Mouse (Mus musculus) gastrocnemius, postnatal 4 days (tissue): ENCODE measurements around the gene Gimap7. TPM values are rescaled to one million over a fixed set of nuclear protein-coding genes. Genes with fewer than 3 reads are reported as not detected.

Experiments
- DNase-seq, 2 experiments: peaks; one replicate each; pipeline ENCODE4 v3.0.0; 2021 to 2022; ENCODE audit warnings: low spot score in 2 of 2, mixed read lengths in 2 of 2
- total RNA-seq, 2 experiments: library from RNA; stranded (reverse); gene quantifications; 2 replicates each; pipeline ENCODE4 v1.2.3; 2021

The Gimap7 gene
- total RNA-seq, 2 experiments from 2014 or later = not detected

- DNase-seq = no peak
Measured at GRCm38 (mm10) chr6:48740501-48741169, 22.2 kb downstream of the Gimap7 start.

DNA sequence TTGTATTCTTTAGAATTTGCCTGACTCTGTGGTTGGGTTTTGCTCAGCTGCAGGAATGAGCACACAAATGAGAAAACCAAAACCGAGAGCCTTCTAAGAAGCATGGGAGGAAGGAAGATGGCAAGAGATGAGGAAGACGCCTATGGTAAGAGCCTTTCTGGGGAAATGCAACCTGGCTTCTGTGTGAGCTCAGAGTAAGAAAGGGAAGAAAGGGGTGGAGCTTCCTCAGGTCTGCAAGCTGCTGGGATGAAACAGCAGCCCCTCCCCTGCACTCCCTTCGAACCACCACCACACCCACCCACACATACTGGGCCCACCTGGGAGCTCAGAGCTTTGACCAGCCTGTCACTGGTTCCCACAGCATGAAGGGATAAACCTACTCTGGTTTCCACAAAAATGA is 22.9 kb downstream of the Gimap7 start:
- no peak for DNase-seq

DNA sequence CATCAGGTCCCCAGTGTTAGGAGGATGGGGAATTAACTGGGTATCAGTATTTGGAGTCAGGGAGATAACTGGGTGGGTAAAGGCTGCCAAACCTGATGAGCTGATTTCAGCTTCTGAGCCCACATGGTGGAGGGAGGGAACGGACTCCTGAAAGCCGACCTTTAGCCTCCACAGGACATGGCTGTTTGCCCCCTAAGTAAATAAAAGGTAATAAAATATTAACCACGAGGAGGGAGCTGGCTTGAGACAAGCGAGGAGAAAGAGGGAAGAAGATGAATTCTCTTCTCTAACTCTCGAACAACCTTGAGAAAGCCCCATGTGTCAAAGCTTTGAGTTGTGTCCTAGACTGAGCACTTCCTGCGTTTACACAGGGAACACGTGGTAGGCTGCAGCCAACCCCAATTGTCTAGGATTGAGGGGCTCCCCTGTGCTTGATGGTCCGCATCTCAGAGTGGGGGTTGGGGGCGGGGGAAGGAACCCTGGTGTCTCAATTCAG is 23.3 kb downstream of the Gimap7 start:
- no peak for DNase-seq

DNA sequence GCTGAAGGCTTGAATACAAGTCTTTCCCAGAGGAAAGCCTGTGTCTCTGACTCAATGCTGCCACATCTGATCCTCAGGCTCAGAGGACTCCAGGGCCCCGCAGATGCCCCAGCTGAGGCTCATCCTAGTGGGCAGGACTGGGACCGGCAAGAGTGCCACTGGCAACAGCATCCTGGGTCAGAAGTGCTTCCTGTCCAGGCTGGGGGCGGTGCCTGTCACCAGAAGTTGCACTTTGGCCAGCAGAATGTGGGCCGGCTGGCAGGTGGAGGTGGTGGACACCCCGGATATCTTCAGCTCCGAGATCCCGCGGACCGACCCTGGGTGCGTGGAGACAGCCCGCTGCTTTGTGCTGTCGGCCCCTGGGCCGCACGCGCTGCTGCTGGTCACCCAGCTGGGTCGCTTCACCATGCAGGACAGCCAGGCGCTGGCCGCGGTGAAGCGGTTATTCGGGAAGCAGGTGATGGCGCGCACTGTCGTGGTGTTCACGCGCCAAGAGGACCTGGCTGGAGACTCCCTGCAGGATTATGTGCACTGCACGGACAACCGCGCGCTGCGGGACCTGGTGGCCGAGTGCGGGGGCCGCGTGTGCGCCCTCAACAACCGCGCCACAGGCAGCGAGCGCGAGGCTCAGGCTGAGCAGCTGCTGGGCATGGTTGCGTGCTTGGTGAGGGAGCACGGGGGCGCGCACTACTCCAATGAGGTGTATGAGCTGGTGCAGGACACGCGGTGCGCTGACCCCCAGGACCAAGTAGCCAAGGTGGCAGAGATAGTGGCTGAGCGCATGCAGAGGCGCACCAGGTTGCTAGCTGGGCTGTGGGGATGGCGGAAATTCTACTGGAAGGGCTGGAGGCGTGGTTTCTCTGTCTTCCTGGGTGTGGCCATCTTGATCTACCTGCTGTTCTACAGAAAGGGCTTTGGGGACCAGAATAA is 24.3 kb downstream of the Gimap7 start:
- no peak for DNase-seq

GRCm38 (mm10) chr6:48745490-48745889 is 27.1 kb downstream of the Gimap7 start:
- DNase-seq = no peak

DNA sequence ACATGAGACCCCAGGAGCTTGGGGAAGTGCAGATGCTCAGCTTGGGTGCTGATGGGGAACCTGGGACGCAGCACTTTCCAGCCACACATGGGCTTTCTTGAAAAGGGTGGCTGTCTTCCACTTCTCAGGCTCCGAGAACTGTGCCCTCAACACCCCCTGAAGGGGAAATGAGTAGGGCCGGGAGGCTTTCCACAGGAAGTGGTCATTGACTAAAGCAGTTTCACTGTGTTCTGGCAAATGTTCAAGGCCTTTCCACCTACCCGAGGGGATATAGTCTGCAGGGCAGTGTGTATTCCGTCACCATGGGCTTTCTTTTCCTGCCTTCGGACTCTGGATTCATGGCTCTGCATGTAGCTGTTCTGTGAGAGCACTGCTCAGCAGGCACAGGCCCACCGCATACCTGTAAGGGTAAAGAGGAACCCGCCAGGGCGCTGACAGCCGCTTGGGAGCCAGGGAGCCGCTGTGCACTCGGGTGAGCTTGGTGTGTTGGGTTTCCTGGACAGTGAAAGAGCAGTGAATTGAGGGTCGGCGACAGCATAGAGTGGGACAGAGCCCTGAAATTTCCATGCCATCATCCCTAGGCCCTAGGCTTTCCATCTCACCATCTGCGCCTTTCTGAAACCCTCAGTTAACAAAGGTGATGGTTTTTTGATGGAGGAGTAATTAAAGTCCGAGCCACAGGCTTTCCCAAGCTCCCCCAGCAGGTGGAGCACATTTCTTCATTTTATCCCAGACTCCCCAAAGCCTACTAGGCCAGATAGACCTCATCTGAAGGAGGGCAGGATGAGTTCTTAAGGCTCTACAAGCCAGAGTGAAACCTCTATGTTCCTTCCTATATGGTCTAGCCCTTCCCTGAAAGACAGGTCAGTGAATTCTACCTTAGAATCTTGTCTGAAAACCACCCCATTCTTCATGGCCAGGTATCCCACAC is 27.8 kb downstream of the Gimap7 start, which contains the start of gene Gimap5:
Gene Gimap5 (plus strand): TSS at position 239 of the 931 bp plus-strand sequence.
- no peak for DNase-seq

DNA sequence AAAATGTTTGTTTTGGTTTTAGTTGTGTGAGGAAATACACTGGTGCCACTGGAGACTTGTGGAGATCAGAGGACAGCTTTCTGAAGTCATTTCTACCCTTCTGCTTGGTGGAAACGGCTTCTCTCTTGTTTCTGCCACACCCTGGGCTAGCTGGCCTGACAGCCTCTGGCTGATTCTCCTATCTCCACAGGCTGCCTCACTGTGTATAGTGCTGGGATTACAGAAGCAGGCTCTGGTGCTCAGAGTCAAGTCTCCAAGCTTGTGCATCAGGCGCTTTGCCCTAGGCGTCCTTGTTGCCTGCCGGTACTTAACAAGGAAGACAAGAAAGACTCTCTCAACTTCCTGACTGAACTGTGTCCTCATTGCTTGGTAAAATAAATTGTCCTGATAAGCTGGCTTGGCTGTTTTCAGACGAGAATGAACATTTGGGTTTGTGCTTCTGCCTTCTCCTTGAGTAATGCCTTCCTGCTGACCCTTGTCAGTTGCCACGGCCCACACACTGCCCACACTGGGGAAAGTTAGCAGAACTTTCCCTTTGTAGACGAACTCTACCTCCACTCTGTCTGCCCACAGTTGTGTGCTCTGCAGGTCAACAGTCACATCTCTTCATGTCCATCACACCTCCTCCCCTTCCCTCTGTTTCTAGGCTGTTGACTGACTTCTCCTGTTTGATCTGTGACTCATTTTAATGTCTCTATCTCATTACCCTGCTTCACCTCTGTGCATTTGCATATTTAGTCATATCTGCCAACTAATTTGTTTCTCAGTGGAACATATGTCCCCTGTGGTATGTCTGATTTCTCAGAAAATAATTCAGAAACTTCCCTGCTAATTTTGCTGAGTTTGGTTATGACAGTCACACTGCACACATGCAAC is 28.9 kb downstream of the Gimap7 start:
- DNase-seq = no peak

- no peak for DNase-seq
Measured at GRCm38 (mm10) chr6:48763567-48764270, 45.3 kb downstream of the Gimap7 start.

- no peak for DNase-seq
Measured at GRCm38 (mm10) chr6:48764496-48764895, 46.1 kb downstream of the Gimap7 start.

DNA sequence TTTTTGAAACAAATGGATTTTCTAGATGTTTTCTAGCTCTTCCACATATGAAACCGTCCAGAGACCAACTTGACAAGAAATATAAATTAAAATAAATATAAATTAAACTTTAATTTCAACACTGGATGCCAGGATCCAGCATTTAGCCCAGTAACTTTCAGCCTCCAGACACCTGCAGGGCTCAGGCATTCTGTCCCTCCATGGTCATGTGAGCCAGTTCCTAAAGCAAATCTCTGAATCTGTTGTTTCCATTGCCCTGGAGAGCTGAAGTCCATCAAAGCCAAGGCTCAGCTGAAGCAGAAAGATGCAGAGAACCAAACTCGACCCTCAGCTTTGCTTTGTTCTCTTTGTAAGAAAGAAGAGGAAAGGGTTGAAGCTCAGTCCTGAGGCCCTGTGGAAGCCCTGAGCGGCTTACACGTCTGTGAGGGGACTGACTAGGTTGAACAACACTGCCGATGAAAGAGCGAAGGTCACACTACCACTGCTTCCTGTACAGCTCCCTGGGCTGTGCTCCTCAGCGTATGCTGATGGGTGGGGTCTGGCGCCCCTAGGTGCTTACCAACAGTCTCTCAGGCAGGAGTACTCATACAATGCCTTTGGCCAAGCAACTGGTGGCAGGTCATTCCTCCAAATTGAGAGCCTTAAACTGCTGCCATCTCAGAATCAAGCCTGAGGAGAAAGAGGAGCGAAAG is 49.9 kb downstream of the Gimap7 start:
- DNase-seq = no peak

GRCm38 (mm10) chr6:48768933-48769332 is 50.5 kb downstream of the Gimap7 start:
- DNase-seq = no peak

DNA sequence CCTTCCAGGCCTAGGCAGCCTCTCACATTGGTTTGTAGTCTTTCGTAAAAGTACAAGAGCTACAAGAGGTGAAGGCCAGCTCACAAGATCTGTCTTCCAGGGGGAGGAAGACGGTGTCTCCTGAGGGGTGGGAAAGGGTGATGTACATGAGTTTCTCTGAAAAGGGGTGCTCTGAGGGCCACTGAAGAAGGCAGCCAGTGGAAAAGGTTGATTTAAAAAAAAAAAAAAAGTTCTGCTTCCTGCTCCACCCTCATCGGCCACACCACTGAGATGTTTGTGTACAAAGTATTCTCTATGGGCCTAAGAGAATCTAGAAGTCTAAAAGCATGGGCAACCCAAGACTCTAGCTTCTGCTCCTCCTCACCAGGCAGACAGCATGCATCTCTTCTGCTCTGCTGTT is 52.3 kb downstream of the Gimap7 start, which contains the start of gene Gimap3:
Gene Gimap3 (minus strand): TSS at position 156 of the 400 bp plus-strand sequence.
- no peak for DNase-seq

DNA sequence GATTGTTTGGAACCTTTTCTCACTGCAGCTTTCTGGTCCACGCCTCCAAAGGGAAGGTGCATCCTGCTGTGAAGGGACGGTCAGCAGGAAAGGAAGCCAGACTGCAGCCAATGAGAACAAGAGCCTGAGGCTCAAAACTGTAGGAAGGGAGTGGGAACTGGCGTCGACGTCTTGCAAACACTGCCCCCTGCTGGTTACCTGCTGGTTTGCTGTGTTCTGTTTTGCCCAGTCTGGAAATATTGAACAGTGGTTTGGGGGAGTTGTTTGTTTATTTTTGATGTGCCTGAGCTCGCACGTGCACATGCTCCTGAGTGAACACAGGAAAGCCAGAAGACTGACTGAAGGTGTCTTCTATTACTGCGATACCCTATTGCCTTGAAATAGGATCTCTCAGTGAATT is 53.6 kb downstream of the Gimap7 start:
- peak; percentile 56 to 77 for DNase-seq

Other genes with a start within 250 kb of the Gimap7 start
- gene Atp6v0e2, start 181.0 kb upstream of the Gimap7 start, total RNA-seq = 10 to 100 TPM; 29.7 to 33.3 TPM
- 10 to 100 TPM; 15.8 to 20.1 TPM for gene Lrrc61, start 163.8 kb upstream of the Gimap7 start, total RNA-seq
- gene Rarres2, start 145.8 kb upstream of the Gimap7 start, total RNA-seq = 10 to 100 TPM; 57.3 to 67.1 TPM
- gene Gm45021, start 129.0 kb upstream of the Gimap7 start, total RNA-seq = not detected
- gene Repin1, start 124.7 kb upstream of the Gimap7 start, total RNA-seq = 10 to 100 TPM; 29.1 to 31.9 TPM
- gene Gm44965, start 124.7 kb upstream of the Gimap7 start, total RNA-seq = 1 to 10 TPM in 1 of 2 experiments, not detected in 1; 3.5 TPM
- 1 to 10 TPM; 6.7 to 6.8 TPM for gene Zfp775, start 116.6 kb upstream of the Gimap7 start, total RNA-seq
- gene AI854703, start 91.9 kb upstream of the Gimap7 start, total RNA-seq = under 1 TPM; 0.34 to 0.37 TPM
- 1 to 10 TPM; 5.0 to 7.3 TPM for gene Gimap8, start 71.4 kb upstream of the Gimap7 start, total RNA-seq
- gene Gimap9, start 42.5 kb upstream of the Gimap7 start, total RNA-seq = 1 to 10 TPM; 2.3 to 3.2 TPM
- gene Gimap4, start 34.1 kb upstream of the Gimap7 start, total RNA-seq = 10 to 100 TPM; 18.9 to 19.4 TPM
- gene Gimap6, start 10.4 kb upstream of the Gimap7 start, total RNA-seq = 10 to 100 TPM; 30.3 to 35.4 TPM
- 1 to 10 TPM; 2.4 to 4.7 TPM for gene Gm28053, start within 50 bp of the Gimap7 start, total RNA-seq
- 10 to 100 TPM in 1 of 2 experiments, 1 to 10 TPM in 1; 9.0 to 10.9 TPM for gene Gimap1, start 20.4 kb downstream of the Gimap7 start, total RNA-seq
- 1 to 10 TPM; 7.4 to 8.7 TPM for gene Gimap5, start 27.6 kb downstream of the Gimap7 start, total RNA-seq
- under 1 TPM in 1 of 2 experiments, not detected in 1; 0.17 TPM for gene Gimap3, start 52.2 kb downstream of the Gimap7 start, total RNA-seq
- gene Tmem176a, start 122.3 kb downstream of the Gimap7 start, total RNA-seq = 10 to 100 TPM; 18.9 to 30.2 TPM
- gene Tmem176b, start 122.9 kb downstream of the Gimap7 start, total RNA-seq = 10 to 100 TPM; 62.0 to 78.8 TPM
- not detected for gene Aoc1, start 154.3 kb downstream of the Gimap7 start, total RNA-seq
- gene 1600015I10Rik, start 211.3 kb downstream of the Gimap7 start, total RNA-seq = not detected